Mouse (Mus musculus) hindbrain, embryonic 13.5 days (tissue): ENCODE data around the gene Sept9. TPM values are rescaled to one million over a fixed set of nuclear protein-coding genes. Genes with fewer than 3 reads are reported as not detected.

Experiments used
- polyA plus RNA-seq: library from polyadenylated mRNA; unstranded; fragments of >200 nt; fragmentation: Nextera tagmentation; extraction: Ambion mirVana; gene quantifications from 2 replicates; pipeline ENCODE4 v1.2.1, GENCODE M21; 2015

Sept9 gene
- polyA plus RNA-seq, 1 experiment from 2014 or later, result 117 TPM

Other genes with a start within 250 kb of the Sept9 start
- 63.3 and 65.9 TPM in 2 replicates for gene Sec14l1, start 84.5 kb upstream of the Sept9 start, polyA plus RNA-seq